Mouse (Mus musculus): ENCODE data around the gene Drd1.

DNA sequence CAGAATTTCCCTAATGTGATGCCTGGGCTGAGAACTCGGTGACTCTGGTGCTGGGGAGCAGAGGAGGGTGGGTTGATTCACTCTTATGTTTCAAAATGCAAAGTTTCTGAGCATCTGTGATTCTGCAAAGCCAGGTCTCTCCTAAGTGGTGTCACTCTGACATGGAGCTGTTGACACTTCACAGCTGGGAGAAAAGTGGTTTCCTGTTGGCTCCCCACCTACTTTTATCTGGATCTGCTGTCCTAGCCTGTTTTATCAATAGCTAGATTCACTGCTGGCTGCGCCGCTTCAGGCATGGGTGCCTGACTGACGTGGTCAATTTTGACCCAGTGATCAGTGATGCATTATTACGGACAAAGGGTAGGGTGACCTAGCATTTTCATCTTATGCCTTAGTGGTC lies 27.4 kb upstream of the Drd1 start:
- TF ChIP-seq POLR2A (IDR thresholded peaks at IDR 0.05; ENCODE audit: low read depth, low read length) (no peak), CTCF (IDR thresholded peaks at IDR 0.05; ENCODE audit: extremely low read depth, insufficient read depth, insufficient read length, insufficient replicate concordance) (no peak)

Measured in spleen, adult 2 months (tissue).